Comparison of ENCODE assay signal across 16 mouse cellular contexts in the genomic region with DNA sequence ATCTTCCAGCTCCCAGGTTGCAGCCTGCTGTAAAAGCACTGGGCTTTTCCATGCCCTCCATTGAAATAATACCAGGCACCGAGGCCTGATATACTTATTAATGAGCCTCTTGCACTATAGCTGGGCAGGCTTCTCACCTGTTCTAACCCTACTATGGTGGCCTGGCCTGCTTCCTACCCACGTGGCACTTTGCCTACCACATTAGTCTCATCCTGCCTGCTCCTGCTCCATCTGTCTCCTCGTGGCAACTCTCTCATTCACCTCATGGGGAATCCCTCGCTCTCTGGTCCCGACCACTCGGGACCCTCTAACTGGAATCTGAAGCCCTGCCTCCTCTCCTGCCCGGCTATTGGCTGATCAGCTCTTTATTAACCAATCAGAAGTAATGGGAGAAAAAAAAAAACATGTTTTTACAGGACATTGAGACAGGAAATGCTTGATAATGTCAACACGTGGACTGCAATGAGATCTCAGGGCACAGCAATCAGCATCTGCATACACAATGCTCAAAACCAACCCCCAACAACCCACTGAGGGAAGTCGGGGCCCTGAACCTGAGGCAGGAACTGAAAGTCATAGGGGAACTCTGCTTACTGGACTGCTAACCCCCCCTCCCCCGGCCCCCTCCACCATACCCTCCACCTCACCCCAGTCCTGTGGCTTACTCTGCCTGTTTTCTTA.
DNase-seq lines count a peak whose midpoint lies in the region; ATAC-seq and TF ChIP-seq lines count a peak whose summit lies in the region.
"Had no signal": no experiment of that assay in that cellular context is flagged by ENCODE, and none has a peak within 500 bp of the region (broad histone marks: within the 10 kb centered on the region; RNA-seq: fewer than 3 reads in every experiment).

No protein-coding gene starts in this region.

- DNase-seq in CD4-positive, CD25-positive, alpha-beta regulatory T cell, adult 2 months (ENCODE audit: low read depth, low spot score) = peak; percentile 32
- DNase-seq in cerebellum, postnatal 14 days = peak; percentile 78 to 85
- DNase-seq in spleen, adult 12 weeks (ENCODE audit: low spot score) = peak; percentile 30
- no peak for DNase-seq in gastrocnemius, adult 18-20 months (ENCODE audit: low spot score)
- no peak for DNase-seq in thymus, adult 18-20 months
- DNase-seq: kidney, postnatal 14 days; lung, postnatal 10 days; thymus, postnatal 4 days had no signal

- no peak overlapping the region for H3K4me3 ChIP-seq in bone marrow, adult 2 months (replicated peaks; ENCODE audit: control insufficient read depth, low read depth, low read length)
- H3K4me3 ChIP-seq in forebrain, embryonic 16.5 days (replicated peaks; ENCODE audit: low read length) = no peak overlapping the region
- H3K4me3 ChIP-seq: heart, embryonic 10.5 days; hindbrain, embryonic 10.5 days; intestine, embryonic 15.5 days; limb, embryonic 13.5 days had no signal

- no peak for ATAC-seq in CD4-positive, CD25-positive, alpha-beta regulatory T cell, adult 4 months
- no peak for ATAC-seq in forebrain, embryonic 16.5 days
- ATAC-seq: intestine, embryonic 15.5 days had no signal

- H3K27me3 ChIP-seq in forebrain, embryonic 16.5 days (replicated peaks; ENCODE audit: control insufficient read depth, insufficient read depth, low read length) = no peaks in the 10 kb centered on the region
- H3K27me3 ChIP-seq: intestine, embryonic 15.5 days; limb, embryonic 13.5 days had no signal

- H3K4me2 ChIP-seq in forebrain, embryonic 16.5 days (ENCODE audit: low read length) = no peak overlapping the region
- H3K4me2 ChIP-seq: intestine, embryonic 15.5 days; limb, embryonic 13.5 days had no signal

- no peak for TF ChIP-seq CTCF in bone marrow, adult 2 months (IDR thresholded peaks at IDR 0.05; ENCODE audit: control insufficient read depth, insufficient read depth, low read length)

- TF ChIP-seq POLR2A in bone marrow, adult 2 months (IDR thresholded peaks at IDR 0.05; ENCODE audit: borderline replicate concordance, control insufficient read depth, low read depth, low read length) = no peak

- H3K27ac ChIP-seq in bone marrow, adult 2 months (ENCODE audit: control insufficient read depth, insufficient read depth, low read depth, low read length, poor library complexity) = peak overlapping the region; percentile 69
- H3K27ac ChIP-seq in forebrain, embryonic 16.5 days (ENCODE audit: low read length) = no peak overlapping the region
- H3K27ac ChIP-seq: heart, embryonic 10.5 days; hindbrain, embryonic 10.5 days; intestine, embryonic 15.5 days; limb, embryonic 13.5 days had no signal

- H3K4me1 ChIP-seq in bone marrow, adult 2 months (ENCODE audit: control insufficient read depth, insufficient read depth, low read length) = peaks cover 13% of the 10 kb centered on the region
- no peaks in the 10 kb centered on the region for H3K4me1 ChIP-seq in forebrain, embryonic 16.5 days (replicated peaks; ENCODE audit: control insufficient read depth, insufficient read depth, low read length)
- H3K4me1 ChIP-seq: hindbrain, embryonic 10.5 days; intestine, embryonic 15.5 days; limb, embryonic 13.5 days had no signal

- H3K36me3 ChIP-seq in forebrain, embryonic 16.5 days (ENCODE audit: control insufficient read depth, insufficient read depth) = no peaks in the 10 kb centered on the region
- H3K36me3 ChIP-seq: G1E; heart, embryonic 10.5 days; hindbrain, embryonic 10.5 days; intestine, embryonic 15.5 days; limb, embryonic 13.5 days had no signal

- no peaks in the 10 kb centered on the region for H3K9me3 ChIP-seq in forebrain, embryonic 16.5 days (ENCODE audit: control insufficient read depth, low read length)
- H3K9me3 ChIP-seq: heart, embryonic 10.5 days; hindbrain, embryonic 10.5 days; intestine, embryonic 15.5 days; limb, embryonic 13.5 days had no signal

- WGBS in bone marrow, adult 2 months = 54% methylated on average over 10 of the region's 10 CpGs
- WGBS in forebrain, embryonic 16.5 days = 73% methylated on average over 10 of the region's 10 CpGs

- no peak overlapping the region for H3K9ac ChIP-seq in forebrain, embryonic 16.5 days (replicated peaks; ENCODE audit: low read depth, low read length)
- H3K9ac ChIP-seq: intestine, embryonic 15.5 days; limb, embryonic 13.5 days had no signal

Comparison
In these comparisons a context has a peak if more than half of its experiments do, and no peak if none do; other contexts are left out.
1. DNase-seq: peak in CD4-positive, CD25-positive, alpha-beta regulatory T cell, adult 2 months (single experiment), cerebellum, postnatal 14 days (2 of 2) and spleen, adult 12 weeks (single experiment); none in gastrocnemius, adult 18-20 months (single experiment) and thymus, adult 18-20 months (0 of 2).